Mouse (Mus musculus) liver, adult (tissue): ENCODE results near the gene Cacna2d3.

Experiments used
- GATA4 ChIP-seq: IDR thresholded peaks from 2 replicates; pipeline ENCODE4 v1.6.1; 2014; ENCODE audit warnings: mild to moderate bottlenecking, low read length; ENCODE audit not compliant: insufficient replicate concordance

Cacna2d3 gene

DNA sequence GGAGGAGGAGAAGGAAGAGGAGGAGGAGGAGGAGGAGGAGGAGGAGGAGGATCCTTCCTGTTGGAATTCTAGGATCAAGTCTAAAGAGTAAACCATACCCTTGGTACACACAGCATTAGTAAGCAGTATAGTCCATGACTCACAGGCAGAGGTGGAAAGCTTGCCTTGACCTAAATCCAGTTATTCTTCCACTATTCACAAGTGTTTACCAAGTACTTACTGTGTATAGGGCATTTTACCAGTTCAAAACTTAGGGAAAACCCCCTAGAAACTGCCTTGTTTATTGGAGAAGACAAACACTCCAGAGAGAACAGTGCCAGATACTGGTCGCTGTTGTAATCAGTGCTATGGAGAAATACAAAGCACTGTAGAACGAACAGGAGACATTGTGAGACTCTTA, 443.3 kb downstream of the Cacna2d3 start:
- TF ChIP-seq GATA4, result no peak

DNA sequence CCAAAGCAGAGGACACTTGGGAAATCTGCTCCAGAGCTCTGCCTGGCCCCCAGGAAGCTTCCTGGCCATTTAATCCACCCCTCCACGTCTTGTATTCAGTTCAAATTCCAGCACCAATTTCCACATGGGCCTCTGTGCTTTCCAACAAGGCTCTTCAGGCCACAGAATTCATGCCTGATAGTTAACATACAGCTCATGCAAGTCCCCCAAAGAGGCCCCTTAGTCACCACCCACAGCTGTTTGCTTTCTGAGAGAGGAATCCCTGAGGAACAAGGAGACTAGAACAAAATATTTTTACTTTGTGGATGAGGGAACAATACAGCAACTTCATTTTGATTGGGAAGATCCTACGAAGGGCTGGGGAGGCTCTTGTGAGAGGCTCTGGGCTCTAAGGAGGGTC, 444.0 kb downstream of the Cacna2d3 start:
- TF ChIP-seq GATA4, result no peak

DNA sequence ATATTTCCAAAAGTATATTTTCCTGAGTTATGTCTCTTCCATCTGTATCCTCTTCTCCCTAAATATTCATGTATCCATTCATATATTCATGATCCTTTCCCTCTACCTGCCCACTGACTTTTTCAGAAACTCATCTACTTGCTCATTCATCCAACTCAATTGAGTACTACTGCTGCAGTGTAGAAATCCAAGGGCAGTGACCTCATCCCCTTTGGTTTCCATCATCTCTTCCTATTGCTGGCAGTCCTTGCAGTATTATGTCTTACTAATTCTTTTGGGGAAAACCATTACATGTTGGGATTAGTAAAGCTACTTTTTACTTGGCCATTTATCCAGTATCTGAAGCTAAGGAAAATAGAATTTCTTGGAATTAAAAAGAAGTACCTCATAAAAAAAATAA, 447.8 kb downstream of the Cacna2d3 start:
- no peak for TF ChIP-seq GATA4

DNA sequence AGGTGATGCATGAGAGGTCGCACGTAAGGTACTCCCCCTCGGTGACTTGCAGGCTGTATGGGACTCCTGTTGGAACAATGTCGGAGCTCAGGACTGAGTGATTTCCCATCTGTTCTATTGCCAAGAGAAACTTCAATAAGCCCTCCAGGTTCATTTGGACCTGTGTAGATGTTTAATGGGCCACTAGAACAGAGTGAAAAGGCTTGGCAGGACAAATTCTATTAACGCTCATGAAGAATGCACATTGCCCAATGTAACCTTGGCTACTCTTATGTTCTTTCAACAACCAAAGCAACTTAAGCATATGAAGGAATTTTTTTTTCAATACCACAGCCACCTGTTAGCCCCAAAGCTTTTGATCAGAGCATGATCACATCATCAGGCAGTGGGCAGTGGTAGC, 451.1 kb downstream of the Cacna2d3 start:
- TF ChIP-seq GATA4, result no peak

DNA sequence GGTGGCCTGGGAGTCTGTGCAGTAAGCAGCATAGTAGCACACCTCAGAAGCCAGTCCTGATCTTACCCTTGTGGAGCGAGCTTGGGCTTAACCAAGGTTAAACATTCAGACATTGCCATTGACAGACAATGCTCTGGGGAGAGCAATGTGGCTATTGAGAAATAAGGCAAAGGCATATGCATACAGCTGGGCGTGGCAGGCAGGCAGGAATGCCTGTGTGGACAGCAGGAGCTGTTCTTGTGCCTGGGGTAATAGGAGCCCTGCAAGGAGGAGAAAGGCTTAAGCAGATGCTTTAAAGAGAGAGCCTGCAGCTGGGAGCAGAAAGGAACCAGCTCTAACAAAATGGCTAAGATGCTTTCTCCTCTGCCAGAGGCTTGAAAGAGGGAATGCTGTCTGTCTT, 451.8 kb downstream of the Cacna2d3 start:
- TF ChIP-seq GATA4, result no peak

DNA sequence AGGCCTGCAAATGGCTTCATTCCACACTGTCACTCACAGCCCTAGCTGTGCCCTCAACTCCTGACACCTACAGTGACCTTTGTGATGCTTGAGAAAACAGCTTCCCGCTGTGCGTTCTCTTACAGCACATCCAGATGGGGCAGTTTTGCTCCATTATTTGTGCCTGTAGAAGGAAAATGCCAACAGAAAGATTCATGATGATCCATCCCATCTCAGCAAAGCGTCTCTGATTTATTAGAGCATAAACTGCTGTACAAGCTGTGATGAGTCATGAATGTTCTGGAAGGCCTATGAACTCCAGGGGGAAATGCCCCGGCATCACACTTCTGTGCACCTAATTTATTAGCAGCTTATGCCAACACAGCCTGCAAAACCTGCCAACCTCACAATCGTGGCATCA, 453.1 kb downstream of the Cacna2d3 start:
- no peak for TF ChIP-seq GATA4

DNA sequence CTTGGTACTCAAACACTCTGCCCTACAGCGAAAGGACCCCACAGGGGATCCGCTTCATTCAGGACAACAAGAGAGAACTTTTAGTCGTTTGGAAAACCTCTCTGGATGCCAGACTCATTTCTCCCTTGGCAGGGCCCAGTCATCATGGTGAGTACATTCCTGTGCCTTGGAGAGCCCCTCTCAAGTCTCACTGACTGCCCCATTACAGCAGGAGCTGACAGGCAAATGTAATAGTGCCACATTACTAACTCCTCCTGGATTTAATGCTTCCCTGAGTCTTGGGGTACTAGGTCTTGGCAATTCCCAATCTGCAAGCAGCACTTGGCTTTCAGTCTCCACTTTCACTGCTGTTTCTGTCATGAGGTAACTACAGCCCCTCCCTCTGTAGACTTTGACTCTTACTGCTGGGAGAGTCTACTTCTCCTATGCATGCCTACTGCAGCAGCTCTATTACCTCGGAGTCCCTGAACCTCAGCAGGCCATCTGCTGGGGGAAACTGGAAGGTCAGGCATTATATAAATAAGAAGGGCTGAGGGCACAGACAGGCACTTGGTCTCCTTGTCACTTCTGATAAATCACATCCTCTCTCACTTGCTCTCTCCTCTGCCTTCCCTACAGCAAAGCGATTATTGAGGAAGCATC, 454.3 kb downstream of the Cacna2d3 start:
- no peak for TF ChIP-seq GATA4

DNA sequence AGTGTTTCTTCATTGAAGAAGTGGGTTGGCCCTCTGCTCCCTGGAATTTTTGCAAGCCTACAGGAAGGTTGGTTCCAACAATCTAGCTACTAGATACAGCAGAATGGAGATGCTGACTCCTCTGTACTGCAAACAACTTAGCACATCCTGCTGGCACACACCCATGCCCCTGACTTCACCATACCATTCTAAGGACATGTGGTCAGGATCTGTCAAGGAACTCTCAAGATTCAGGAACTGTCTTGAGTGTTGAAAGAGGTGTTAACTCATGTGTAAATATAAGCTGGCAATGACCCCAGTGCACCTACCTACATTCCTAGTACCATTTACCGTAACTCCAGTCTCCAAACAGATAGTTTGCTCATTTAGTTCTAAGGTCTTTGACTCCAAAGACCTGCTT, 461.0 kb downstream of the Cacna2d3 start:
- no peak for TF ChIP-seq GATA4

DNA sequence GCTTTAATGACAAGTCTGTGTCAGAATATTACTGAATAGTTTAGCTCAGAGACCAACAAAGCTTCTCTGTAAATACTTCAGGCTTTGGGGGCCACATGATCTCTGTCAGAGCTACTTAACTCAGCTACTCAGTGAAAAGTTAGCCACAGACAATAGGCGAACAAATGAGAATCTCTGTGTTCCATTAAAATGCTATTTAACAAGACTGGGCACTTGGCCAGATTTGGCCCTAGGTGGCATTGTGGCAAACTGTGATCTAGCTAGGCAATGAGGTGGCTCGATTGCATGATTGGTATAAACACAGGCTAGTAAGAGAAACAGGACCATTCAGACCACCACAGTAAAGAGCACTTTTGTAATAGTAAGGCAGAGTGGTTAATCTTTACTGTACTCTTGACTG, 478.1 kb downstream of the Cacna2d3 start:
- no peak for TF ChIP-seq GATA4

DNA sequence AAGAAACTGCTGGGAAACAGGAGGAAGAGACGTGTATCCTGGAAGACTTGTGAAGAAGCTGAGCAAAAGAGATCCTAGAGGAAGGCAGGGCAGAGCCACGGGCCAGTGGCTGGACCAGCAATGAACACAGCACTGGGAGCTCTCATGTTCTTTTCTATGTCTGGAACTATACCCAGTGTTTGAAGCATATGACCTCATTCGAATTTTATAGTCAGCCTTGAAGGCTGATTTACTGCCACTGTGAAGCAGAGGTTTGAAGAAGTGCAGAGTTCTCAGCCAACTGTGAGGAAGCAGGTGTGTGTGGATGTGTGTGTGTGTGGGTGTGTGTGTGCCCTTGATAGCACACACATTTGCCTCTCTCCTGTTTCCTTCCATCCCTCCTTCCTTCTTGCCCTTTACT, 483.2 kb downstream of the Cacna2d3 start:
- TF ChIP-seq GATA4, result no peak

DNA sequence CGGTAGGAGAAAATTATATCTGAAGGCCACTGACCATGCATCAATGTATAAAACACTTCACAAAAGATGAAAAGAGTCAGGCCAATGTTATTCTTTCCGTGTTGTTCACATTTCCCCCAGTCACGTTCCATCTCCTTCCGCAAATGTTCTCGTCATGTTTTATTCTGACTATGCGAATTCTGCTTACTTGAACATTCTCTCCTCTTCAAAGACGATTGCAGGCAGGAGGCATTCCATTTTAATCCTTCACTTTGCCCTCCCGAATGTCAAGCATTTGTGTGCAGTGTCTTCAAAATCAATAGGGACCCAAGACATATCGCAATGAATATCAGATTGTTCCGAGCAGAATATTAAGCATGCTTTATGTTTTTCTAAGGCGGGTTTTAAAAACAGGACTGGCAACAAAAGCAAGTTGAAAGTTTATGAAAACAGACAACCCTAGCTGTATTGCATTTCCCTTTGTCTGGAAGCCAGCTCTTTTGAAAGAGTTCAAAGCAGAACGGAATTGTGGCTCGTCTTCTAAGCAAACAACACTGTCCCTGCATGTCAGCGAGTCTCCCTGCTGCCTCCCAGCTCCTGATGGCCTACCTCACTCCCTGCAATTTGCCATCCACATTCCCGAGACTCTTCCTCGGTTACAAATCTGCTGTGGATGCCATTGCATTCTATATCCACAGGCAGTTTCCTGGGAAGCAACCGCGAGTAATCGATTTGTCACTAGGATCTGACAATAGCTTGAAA, 492.5 kb downstream of the Cacna2d3 start:
- no peak for TF ChIP-seq GATA4

DNA sequence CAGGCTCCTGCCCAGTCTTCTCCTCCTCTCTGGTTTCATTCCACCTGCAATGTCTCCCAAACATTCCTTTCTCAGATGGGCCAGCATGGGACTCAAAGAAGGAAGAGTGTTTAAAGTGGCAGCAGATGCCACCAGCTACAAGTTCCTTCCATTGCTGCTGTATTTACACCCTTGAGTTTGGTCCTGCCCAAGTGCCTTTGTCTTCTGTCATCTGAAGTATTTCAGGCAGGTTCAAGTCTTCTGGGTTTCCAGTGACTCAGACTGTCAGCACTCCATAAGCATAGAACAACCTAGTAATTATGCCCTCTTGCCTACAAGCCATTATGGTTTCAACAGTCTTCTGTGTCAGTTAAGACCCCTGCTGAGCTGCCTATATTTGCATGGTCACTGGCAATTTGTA, 493.2 kb downstream of the Cacna2d3 start:
- TF ChIP-seq GATA4, result no peak

DNA sequence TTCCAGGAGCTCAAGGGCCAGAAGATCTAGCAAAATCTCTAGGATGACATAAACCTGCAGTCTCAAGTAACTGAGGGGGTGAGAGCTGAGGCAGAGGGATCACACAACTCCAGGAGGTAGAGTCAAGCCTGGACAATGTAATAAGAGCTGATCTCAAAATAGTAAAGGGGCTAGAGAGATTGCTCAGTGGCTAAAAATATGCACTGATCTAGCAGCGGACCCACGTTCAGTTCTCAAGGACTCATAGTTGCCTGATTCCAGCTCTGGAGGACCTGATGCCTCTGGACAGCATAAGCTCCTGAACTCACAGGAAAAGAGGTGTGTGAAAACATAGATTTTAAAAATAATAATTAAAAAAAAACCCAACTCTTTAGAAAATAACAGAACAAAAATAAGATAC, 493.7 kb downstream of the Cacna2d3 start:
- no peak for TF ChIP-seq GATA4

DNA sequence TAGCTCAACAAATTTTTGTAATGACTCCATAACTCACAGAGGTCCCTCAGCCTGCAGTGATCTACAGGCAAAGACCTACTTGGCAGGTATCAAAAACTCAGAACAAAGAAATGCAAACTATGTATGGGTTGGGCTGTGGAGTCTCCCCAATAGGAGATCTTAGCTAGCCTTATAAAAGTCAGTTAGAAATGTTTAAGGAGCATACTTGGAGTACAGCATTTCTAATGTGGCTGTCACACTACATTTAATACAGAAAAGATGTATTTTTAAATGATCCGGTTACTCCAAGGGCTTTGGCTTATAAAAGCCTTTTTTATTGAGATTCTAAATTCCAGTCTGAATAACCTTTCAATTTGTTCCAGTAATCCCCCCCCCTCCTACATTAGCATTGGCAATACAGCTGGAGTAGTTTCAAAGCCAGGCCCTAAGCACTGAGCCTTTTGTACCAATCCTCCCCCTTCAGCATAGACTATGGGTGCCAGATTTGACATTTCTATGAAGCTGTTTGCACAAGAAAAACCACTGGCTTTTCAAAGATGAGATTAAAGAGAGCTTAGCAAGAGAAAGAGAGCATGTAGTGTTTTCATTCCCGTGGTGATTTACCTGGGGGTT, 495.8 kb downstream of the Cacna2d3 start:
- no peak for TF ChIP-seq GATA4

DNA sequence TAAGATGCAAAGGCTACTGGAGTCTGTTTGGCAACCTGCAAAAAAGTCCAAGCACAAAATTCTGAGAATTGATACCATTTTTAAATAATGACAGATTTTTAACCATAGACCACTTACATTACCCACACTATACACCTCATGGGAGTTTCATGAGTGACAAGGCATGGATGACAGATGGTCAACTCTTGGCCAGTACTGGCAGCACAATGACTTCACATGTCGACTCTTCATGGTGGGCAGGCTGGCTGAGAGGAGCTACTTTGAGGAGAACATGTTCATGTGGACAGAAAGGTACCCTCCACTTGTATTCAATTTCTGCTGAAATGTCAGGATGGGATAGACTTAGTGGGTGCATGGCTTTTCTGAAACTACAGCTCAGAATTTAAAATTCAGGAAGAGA, 498.7 kb downstream of the Cacna2d3 start:
- TF ChIP-seq GATA4, result no peak

DNA sequence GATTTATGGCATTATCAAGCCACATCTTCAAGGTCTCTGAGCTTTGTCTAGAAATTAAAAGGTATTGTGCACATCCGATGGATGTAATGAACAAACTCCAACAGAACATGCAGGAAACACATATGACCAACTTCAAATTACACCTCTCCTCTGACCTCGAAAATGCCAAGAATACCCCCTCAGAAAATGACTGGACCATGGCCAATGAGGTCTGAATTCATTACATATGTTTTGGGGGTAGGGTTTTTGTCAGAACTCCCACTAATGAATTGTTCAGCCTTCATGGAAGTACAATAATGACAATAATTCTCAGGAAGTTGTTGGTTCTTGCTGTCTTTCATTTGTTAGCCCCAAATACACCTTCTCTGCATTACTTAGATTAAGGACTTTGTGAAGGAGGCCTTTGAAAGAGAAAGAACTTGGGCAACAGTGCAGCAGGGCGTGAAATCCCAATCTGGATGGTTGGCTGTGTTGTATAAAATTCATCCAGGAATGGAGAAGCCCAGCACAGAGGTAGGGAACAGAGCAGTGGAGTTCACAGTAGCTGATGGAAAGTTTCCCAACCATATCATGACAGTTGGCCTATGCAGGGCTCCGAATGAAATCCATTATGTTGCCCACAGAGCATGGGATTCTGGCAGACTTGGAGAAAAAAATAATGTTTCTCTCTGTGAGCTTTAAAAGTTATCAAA, 499.3 kb downstream of the Cacna2d3 start:
- TF ChIP-seq GATA4, result no peak
